Mouse (Mus musculus) ovary, adult 10 weeks (tissue): ENCODE results near the gene Gzme. TPM values are rescaled to one million over a fixed set of nuclear protein-coding genes. Genes with fewer than 3 reads are reported as not detected.

Experiments
- polyA plus RNA-seq: library from polyadenylated mRNA; stranded (reverse); fragments of 350-450 nt; fragmentation: Illumina TruSeq; extraction: RNeasy Lipid Tissue Mini Kit (QIAGEN cat#74804); gene quantifications from one replicate; pipeline ENCODE4 v1.2.3, GENCODE M21; 2014

Gzme gene
- polyA plus RNA-seq: not detected

GRCm38 (mm10) chr14:56120525-56120924, at the start of gene Gzme:
TSS of gene Gzme (minus strand) at chr14:56120625.

DNA sequence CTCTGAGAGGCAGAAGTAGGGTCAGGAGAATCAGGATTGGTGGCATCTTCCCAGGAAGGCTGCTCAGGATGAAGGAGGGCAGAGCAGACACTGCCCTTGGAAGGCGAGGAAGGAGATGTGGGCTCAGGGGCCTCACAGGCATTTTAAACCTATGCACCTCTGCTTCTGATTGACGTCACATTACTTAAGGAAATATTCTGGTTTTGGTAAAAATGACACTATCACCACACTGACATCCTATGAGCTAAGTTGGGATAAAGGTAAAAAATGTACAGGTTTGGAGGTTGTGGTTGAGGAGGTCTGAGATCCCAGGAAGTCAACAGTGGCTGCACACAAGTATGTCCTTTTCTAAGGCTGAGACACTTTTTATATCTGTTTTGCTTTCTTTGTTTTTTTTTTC, 39.1 kb upstream of the Gzme start, which contains the start of gene Gzmg:
TSS of gene Gzmg (minus strand) at position 101 of the 400 bp plus-strand sequence.

GRCm38 (mm10) chr14:56132508-56132907, 12.1 kb upstream of the Gzme start, which contains the start of gene Gzmd:
TSS of gene Gzmd (minus strand) at chr14:56132608.

DNA sequence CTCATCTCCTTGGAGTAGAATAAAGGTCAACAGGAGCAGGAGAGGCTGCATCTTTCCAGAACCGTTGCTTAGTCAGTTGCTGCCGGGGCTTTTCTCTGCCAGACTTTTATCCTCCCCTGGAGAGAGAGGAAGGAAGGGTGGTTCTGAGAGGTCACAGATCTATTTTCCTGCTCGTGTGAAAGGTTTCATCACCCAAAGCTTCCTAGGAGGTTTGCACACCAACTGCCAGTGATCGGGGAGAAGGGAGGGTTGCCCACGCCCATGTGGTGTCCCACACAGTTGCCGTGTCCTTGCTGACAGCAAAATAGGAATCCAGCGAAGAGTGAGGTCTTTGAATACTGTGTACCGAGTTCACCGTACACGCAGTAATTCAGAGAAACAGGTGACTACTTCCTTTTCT, 18.0 kb downstream of the Gzme start, which contains the start of gene Ctsg:
TSS of gene Ctsg (minus strand) at position 189 of the 400 bp plus-strand sequence.

GRCm38 (mm10) chr14:56085167-56085566, 35.3 kb downstream of the Gzme start, which contains the start of gene Mcpt8:
TSS of gene Mcpt8 (minus strand) at chr14:56085273.

Other genes with a start within 250 kb of the Gzme start
- gene Cbln3, start 236.2 kb downstream of the Gzme start, polyA plus RNA-seq: 0.14 TPM
- 13.0 TPM for gene Khnyn, start 235.7 kb downstream of the Gzme start, polyA plus RNA-seq
- gene Sdr39u1, start 220.3 kb downstream of the Gzme start, polyA plus RNA-seq: 8.0 TPM
- 2.9 TPM for gene Cma1, start 175.9 kb downstream of the Gzme start, polyA plus RNA-seq
- not detected for gene Cma2, start 169.6 kb downstream of the Gzme start, polyA plus RNA-seq
- gene Mcpt1, start 102.7 kb downstream of the Gzme start, polyA plus RNA-seq: not detected
- gene Mcpt9, start 90.1 kb downstream of the Gzme start, polyA plus RNA-seq: not detected
- gene Mcpt2, start 78.6 kb downstream of the Gzme start, polyA plus RNA-seq: not detected
- 5.9 TPM for gene Mcpt4, start 58.3 kb downstream of the Gzme start, polyA plus RNA-seq
- not detected for gene Mcpt8, start 35.4 kb downstream of the Gzme start, polyA plus RNA-seq
- gene Ctsg, start 18.1 kb downstream of the Gzme start, polyA plus RNA-seq: not detected
- not detected for gene Gzmd, start 12.0 kb upstream of the Gzme start, polyA plus RNA-seq
- not detected for gene Gzmg, start 39.0 kb upstream of the Gzme start, polyA plus RNA-seq
- not detected for gene Gzmn, start 54.0 kb upstream of the Gzme start, polyA plus RNA-seq
- gene Gzmf, start 90.8 kb upstream of the Gzme start, polyA plus RNA-seq: not detected
- not detected for gene Gzmc, start 114.0 kb upstream of the Gzme start, polyA plus RNA-seq
- 0.31 TPM for gene Gzmb, start 141.6 kb upstream of the Gzme start, polyA plus RNA-seq
- 0.23 TPM for gene Atp12a, start 244.4 kb upstream of the Gzme start, polyA plus RNA-seq